Mouse (Mus musculus): Measurements from ENCODE around the gene Dusp27. TPM values are rescaled to one million over a fixed set of nuclear protein-coding genes. Genes with fewer than 3 reads are reported as not detected.
A peak's percentile ranks its signal among the peaks of the same experiment; 100 is the strongest.

The Dusp27 gene
- total and polyA plus RNA-seq, 3 experiments, result 0.11 TPM; not detected in 2

- no peaks in the 10 kb centered on the region for H3K9me3 ChIP-seq (replicated peaks)
- H3K27me3 ChIP-seq (ENCODE audit: insufficient read depth, low read length), result no peaks in the 10 kb centered on the region; the same call in 1 of the 2 replicates
- ATAC-seq (ENCODE audit: extremely low read depth, insufficient number of reproducible peaks, low FRiP score, poor library complexity, severe bottlenecking) (no peak), DNase-seq (ENCODE audit: low spot score) (no peak)
- no peaks in the 10 kb centered on the region for H3K4me1 ChIP-seq (ENCODE audit: insufficient read depth, low read depth, low read length)
- TF ChIP-seq GATA2 (IDR thresholded peaks at IDR 0.05; ENCODE audit: borderline replicate concordance, low read depth, low read length) (no peak), CTCF (IDR thresholded peaks at IDR 0.05; ENCODE audit: low read depth, low read length) (no peak), TAL1 (conservative IDR thresholded peaks at IDR 0.05; ENCODE audit: low read depth, low read length) (no peak), GATA1 (IDR thresholded peaks at IDR 0.05; ENCODE audit: borderline replicate concordance, low read length) (no peak), POLR2AphosphoS5 (IDR thresholded peaks at IDR 0.05; ENCODE audit: insufficient replicate concordance, low read depth, low read length) (no peak)
- no peak overlapping the region for H3K4me3 ChIP-seq (ENCODE audit: low read depth, low read length)
- no peaks in the 10 kb centered on the region for H3K36me3 ChIP-seq (replicated peaks)
These were observed 38.4 kb downstream of the Dusp27 start for GRCm38 (mm10) chr1:166089337-166089736.

DNA sequence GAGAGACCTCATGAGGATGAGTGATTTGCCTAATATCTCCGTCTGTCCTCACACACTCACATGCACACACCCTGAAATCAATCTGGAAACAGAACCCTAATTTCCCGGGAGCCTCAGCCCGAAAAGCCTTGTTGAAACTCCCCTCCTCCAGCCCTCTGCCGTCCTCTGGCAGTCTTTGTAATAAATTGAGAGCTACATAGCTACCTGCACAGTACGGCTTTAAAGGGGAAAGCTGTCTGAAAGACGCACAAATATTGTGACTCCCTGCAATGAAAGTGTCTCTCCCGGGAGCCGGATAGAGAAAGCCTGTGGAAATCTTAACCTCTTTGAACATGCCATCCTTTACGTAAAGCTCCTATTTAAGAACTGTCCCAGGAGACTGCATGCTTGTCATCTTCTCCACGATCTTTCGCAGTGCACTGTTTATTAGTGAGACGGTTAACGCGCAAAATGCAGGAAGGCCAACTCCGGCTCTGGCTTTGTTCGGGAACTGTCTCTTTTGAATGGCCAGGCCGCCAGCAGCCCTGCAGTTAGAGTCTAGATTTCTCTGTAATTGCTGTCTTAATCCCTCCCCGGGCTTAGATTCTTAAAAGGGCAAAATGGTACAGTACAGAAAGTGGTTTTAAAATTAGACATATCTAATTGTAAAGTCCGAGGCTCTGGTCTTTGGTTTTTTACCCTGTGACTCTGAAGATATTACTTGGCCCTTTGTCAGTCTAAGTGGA is 39.1 kb downstream of the Dusp27 start:
- H3K4me3 ChIP-seq (ENCODE audit: low read depth, low read length), result no peak overlapping the region
- H3K36me3 ChIP-seq (replicated peaks), result no peaks in the 10 kb centered on the region
- ATAC-seq (ENCODE audit: extremely low read depth, insufficient number of reproducible peaks, low FRiP score, poor library complexity, severe bottlenecking), result no peak
- TF ChIP-seq TAL1 (conservative IDR thresholded peaks at IDR 0.05; ENCODE audit: low read depth, low read length) (no peak), GATA1 (IDR thresholded peaks at IDR 0.05; ENCODE audit: borderline replicate concordance, low read length) (no peak), CTCF (IDR thresholded peaks at IDR 0.05; ENCODE audit: low read depth, low read length) (no peak), POLR2AphosphoS5 (IDR thresholded peaks at IDR 0.05; ENCODE audit: insufficient replicate concordance, low read depth, low read length) (no peak), GATA2 (IDR thresholded peaks at IDR 0.05; ENCODE audit: borderline replicate concordance, low read depth, low read length) (no peak)
- H3K27me3 ChIP-seq (ENCODE audit: insufficient read depth, low read length), result no peaks in the 10 kb centered on the region; the same call in 1 of the 2 replicates
- no peaks in the 10 kb centered on the region for H3K9me3 ChIP-seq (replicated peaks)
- DNase-seq (ENCODE audit: low spot score), result no peak
- H3K4me1 ChIP-seq (ENCODE audit: insufficient read depth, low read depth, low read length), result no peaks in the 10 kb centered on the region

DNA sequence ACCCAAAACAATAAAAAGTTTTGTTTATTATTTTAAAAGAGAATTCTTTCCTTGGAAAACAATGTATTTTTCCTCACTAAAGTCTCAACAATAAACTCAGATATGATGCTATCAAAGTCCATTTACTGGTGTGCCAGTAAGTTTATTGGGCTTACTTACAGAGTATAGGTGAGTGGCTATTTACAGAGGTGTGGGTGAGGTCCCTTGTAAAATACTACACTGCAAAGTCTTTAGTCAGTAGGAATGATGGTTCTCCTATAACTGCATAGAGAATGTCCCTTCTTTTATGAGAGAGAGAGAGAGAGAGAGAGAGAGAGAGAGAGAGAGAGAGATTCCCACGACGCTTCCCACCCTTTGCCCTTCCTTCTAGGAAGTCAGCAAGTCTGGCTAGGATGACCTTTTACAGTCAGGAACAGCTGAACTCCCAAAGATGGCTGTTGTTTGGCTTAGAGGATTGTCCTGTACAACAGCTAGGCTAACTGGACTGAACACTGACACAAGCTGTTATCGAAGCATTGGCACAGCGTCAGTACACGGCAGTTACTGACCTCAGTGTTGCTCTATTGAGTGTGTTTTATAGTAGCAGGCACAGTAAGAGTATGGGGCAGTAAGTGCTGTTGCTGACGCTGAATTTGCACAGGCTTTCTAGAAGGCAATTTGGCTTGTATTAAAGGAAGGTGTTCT is 50.5 kb downstream of the Dusp27 start:
- TF ChIP-seq GATA2 (IDR thresholded peaks at IDR 0.05; ENCODE audit: borderline replicate concordance, low read depth, low read length) (no peak), CTCF (IDR thresholded peaks at IDR 0.05; ENCODE audit: low read depth, low read length) (no peak), GATA1 (IDR thresholded peaks at IDR 0.05; ENCODE audit: borderline replicate concordance, low read length) (no peak), POLR2AphosphoS5 (IDR thresholded peaks at IDR 0.05; ENCODE audit: insufficient replicate concordance, low read depth, low read length) (no peak), TAL1 (conservative IDR thresholded peaks at IDR 0.05; ENCODE audit: low read depth, low read length) (no peak)
- DNase-seq (ENCODE audit: low spot score) (no peak), ATAC-seq (ENCODE audit: extremely low read depth, insufficient number of reproducible peaks, low FRiP score, poor library complexity, severe bottlenecking) (no peak)
- no peaks in the 10 kb centered on the region for H3K9me3 ChIP-seq (replicated peaks)
- no peaks in the 10 kb centered on the region for H3K4me1 ChIP-seq (ENCODE audit: insufficient read depth, low read depth, low read length)
- H3K36me3 ChIP-seq (replicated peaks), result no peaks in the 10 kb centered on the region
- no peak overlapping the region for H3K4me3 ChIP-seq (ENCODE audit: low read depth, low read length)
- peaks cover 3% of the 10 kb centered on the region; the same call in 1 of the 2 replicates for H3K27me3 ChIP-seq (ENCODE audit: insufficient read depth, low read length)

DNA sequence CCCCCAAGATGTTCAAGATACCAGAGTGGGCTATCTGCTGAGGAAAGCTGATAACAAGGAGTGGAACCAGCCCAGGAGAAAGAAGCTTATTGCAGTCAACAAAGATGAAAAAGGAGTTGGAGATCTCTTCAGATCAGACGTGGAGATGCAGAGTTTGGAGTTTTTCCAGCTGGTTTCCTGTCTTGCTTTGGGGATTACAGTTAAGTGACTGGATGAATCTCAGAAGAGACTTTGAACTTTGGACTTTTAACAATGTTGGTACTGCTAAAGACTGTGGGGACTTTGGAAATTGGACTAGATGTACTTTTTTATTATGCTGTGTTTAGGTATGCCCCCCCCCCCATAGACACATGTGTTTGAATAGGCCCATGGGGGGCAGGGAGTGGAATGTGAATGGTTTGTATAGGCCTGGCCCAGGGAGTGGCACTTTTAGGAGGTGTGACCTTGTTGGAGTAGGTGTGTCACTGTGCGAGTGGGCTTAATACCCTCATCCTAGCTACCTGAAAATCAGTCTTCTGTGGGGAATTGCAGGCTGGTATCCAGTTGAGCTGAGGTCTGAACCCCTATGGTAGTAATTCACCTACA is 59.8 kb downstream of the Dusp27 start:
- H3K27me3 ChIP-seq (ENCODE audit: insufficient read depth, low read length), result no peaks in the 10 kb centered on the region
- TF ChIP-seq GATA2 (IDR thresholded peaks at IDR 0.05; ENCODE audit: borderline replicate concordance, low read depth, low read length) (no peak), CTCF (IDR thresholded peaks at IDR 0.05; ENCODE audit: low read depth, low read length) (no peak), TAL1 (conservative IDR thresholded peaks at IDR 0.05; ENCODE audit: low read depth, low read length) (no peak), POLR2AphosphoS5 (IDR thresholded peaks at IDR 0.05; ENCODE audit: insufficient replicate concordance, low read depth, low read length) (no peak), GATA1 (IDR thresholded peaks at IDR 0.05; ENCODE audit: borderline replicate concordance, low read length) (no peak)
- ATAC-seq (ENCODE audit: extremely low read depth, insufficient number of reproducible peaks, low FRiP score, poor library complexity, severe bottlenecking), result no peak

GRCm38 (mm10) chr1:166063870-166064269 is 63.9 kb downstream of the Dusp27 start:
- Histone ChIP-seq H3K4me1 (ENCODE audit: insufficient read depth, low read depth, low read length) (peaks cover 47% of the 10 kb centered on the region), H3K36me3 (replicated peaks) (no peaks in the 10 kb centered on the region), H3K4me3 (ENCODE audit: low read depth, low read length) (no peak overlapping the region), H3K27me3 (ENCODE audit: insufficient read depth, low read length) (no peaks in the 10 kb centered on the region), H3K9me3 (replicated peaks) (no peaks in the 10 kb centered on the region)
- no peak for TF ChIP-seq POLR2AphosphoS5 (IDR thresholded peaks at IDR 0.05; ENCODE audit: insufficient replicate concordance, low read depth, low read length)
- TF ChIP-seq TAL1 (conservative IDR thresholded peaks at IDR 0.05; ENCODE audit: low read depth, low read length), result peak; percentile 48; the same call in 1 of the 2 replicates
- DNase-seq (ENCODE audit: low spot score) (peak; percentile 26), ATAC-seq (ENCODE audit: extremely low read depth, insufficient number of reproducible peaks, low FRiP score, poor library complexity, severe bottlenecking) (peak; percentile 83)

More for the DNA sequence above, 59.8 kb downstream of the Dusp27 start:
- no peak for DNase-seq (ENCODE audit: low spot score)
- Histone ChIP-seq H3K4me3 (ENCODE audit: low read depth, low read length) (no peak overlapping the region), H3K4me1 (ENCODE audit: insufficient read depth, low read depth, low read length) (peaks cover 23% of the 10 kb centered on the region), H3K36me3 (replicated peaks) (no peaks in the 10 kb centered on the region), H3K9me3 (replicated peaks) (peaks cover 3% of the 10 kb centered on the region)

- DNase-seq (ENCODE audit: low spot score), result no peak
- TF ChIP-seq TAL1 (conservative IDR thresholded peaks at IDR 0.05; ENCODE audit: low read depth, low read length), result no peak
- no peak for TF ChIP-seq GATA1 (IDR thresholded peaks at IDR 0.05; ENCODE audit: borderline replicate concordance, low read length)
- no peak for TF ChIP-seq GATA2 (IDR thresholded peaks at IDR 0.05; ENCODE audit: borderline replicate concordance, low read depth, low read length)
- TF ChIP-seq CTCF (IDR thresholded peaks at IDR 0.05; ENCODE audit: low read depth, low read length), result no peak
- TF ChIP-seq POLR2AphosphoS5 (IDR thresholded peaks at IDR 0.05; ENCODE audit: insufficient replicate concordance, low read depth, low read length), result no peak
- Histone ChIP-seq H3K9me3 (replicated peaks) (no peaks in the 10 kb centered on the region), H3K27me3 (ENCODE audit: insufficient read depth, low read length) (no peaks in the 10 kb centered on the region), H3K36me3 (replicated peaks) (no peaks in the 10 kb centered on the region), H3K4me1 (ENCODE audit: insufficient read depth, low read depth, low read length) (peaks cover 47% of the 10 kb centered on the region), H3K4me3 (ENCODE audit: low read depth, low read length) (no peak overlapping the region)
- ATAC-seq (ENCODE audit: extremely low read depth, insufficient number of reproducible peaks, low FRiP score, poor library complexity, severe bottlenecking), result no peak; the same call in 1 of the 2 replicates
These were observed 66.2 kb downstream of the Dusp27 start for GRCm38 (mm10) chr1:166061532-166061931.

All from G1E (cell line).